17 mouse cellular contexts compared by ENCODE assay signal in the genomic region with DNA sequence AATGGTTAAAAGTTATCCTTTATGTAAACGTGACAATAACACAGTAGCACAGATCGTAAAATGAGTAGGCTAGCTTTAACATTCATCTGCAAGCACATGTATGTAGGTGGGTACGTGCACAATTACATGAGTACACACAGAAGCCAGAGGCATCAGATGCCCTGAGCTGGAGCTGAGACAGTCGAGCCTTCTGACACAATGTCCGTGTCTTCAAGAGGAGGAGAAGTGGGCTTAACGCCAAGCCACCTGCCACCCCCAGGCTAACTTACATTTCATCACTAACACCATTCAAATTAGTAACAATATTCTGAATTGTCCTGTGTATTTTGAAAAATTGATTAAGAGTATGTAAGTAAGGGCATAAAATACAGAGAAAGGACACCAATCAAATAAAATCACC. TPM values are rescaled to one million over a fixed set of nuclear protein-coding genes. Genes with fewer than 3 reads are reported as not detected.
A peak's percentile ranks its signal among the peaks of the same experiment; 100 is the strongest.
DNase-seq lines count a peak whose midpoint lies in the region; ATAC-seq lines count a peak whose summit lies in the region.
"Had no signal": no experiment of that assay in that cellular context is flagged by ENCODE, and none has a peak within 500 bp of the region (broad histone marks: within the 10 kb centered on the region; RNA-seq: fewer than 3 reads in every experiment).

No protein-coding gene starts in this region.

- no peak for ATAC-seq in cerebellum, adult (ENCODE audit: insufficient number of reproducible peaks, low FRiP score, low TSS enrichment)
- no peak for ATAC-seq in erythroid progenitor cell, adult 5-6 weeks (replicated peaks; ENCODE audit: low FRiP score, poor library complexity, severe bottlenecking)
- ATAC-seq: activated CD4-positive, CD25-positive, alpha-beta regulatory T cell, adult 4 months; forebrain, embryonic 15.5 days; intestine, postnatal 0 days had no signal

- DNase-seq in cerebellum, adult 18-20 months, result peak; percentile 31 to 36
- no peak for DNase-seq in cerebellum, adult 11 months
- peak; percentile 50 to 62 for DNase-seq in cerebellum, postnatal 10 days
- peak; percentile 36 for DNase-seq in left cerebral cortex, postnatal 4 days
- DNase-seq in left cerebral cortex, postnatal 14 days (ENCODE audit: low spot score in 2 of 2), result no peak
- peak; percentile 38 for DNase-seq in gonadal fat pad, adult 2 months (ENCODE audit: low read depth)
- DNase-seq: adrenal gland, adult 8-10 months; adrenal gland, postnatal 25 days; gastrocnemius, postnatal 10 days; gastrocnemius, postnatal 36 days; heart, adult 11 months; kidney, adult 2 months had no signal

- intact Hi-C loops in left cerebral cortex, postnatal 4 days (cut with DNase I), result no loop called here
- intact Hi-C loops in left cerebral cortex, postnatal 14 days (cut with DNase I), result no loop called here

RNA-seq across cellular contexts. Expression of a gene that starts 40.6 kb away (rescaled TPM):
- 10 to 100 TPM; 55.7 to 55.8 TPM for total RNA-seq in left cerebral cortex, postnatal 4 days (2021)
- 10 to 100 TPM; 90.5 to 99.9 TPM for total RNA-seq in left cerebral cortex, postnatal 14 days (2021)
- 11.5 and 13.0 TPM in 2 replicates for polyA plus RNA-seq in gonadal fat pad, adult 2 months (2012; rRNA removed)
- total RNA-seq in erythroid progenitor cell, adult 5-6 weeks (2015; ENCODE audit: low replicate concordance), result 13.4 and 20.5 TPM in 2 replicates
- total RNA-seq in erythroid progenitor cell, adult 5-6 weeks (2017; ENCODE audit: low replicate concordance), result 8.7 and 12.3 TPM in 2 replicates

Comparison
In these comparisons a context has a peak if more than half of its experiments do, and no peak if none do; other contexts are left out.
1. DNase-seq: peak in cerebellum, adult 18-20 months (2 of 2), cerebellum, postnatal 10 days (2 of 2), left cerebral cortex, postnatal 4 days (single experiment) and gonadal fat pad, adult 2 months (single experiment); none in cerebellum, adult 11 months (single experiment) and left cerebral cortex, postnatal 14 days (0 of 2).